Mouse (Mus musculus): Measurements from ENCODE around the gene Erbb2.

DNA sequence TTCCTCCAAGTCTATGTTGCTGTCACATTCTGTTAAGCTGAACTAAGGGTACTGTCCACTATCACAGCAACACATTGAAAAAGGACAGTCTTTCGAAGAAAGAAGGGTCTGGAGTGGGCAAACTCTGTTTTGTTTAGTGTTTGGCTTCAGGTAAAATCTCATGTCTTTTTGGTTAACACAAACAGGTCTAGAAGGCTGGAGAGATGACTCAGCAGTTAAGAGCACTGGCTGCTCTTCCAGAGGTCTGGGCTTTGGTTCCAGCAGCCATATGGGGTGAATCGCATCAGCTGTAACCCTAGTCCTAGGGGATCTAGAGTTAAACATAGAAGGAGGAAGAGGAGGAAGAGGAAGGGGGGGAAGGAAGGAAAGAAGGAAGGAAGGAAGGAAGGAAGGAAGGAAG, 73.5 kb downstream of the Erbb2 start:
- TF ChIP-seq POLR2A (IDR thresholded peaks at IDR 0.05; ENCODE audit: insufficient read depth, low read depth, low read length) = no peak
- TF ChIP-seq CTCF (IDR thresholded peaks at IDR 0.05; ENCODE audit: insufficient read depth, low read depth, low read length) = no peak

Data from olfactory bulb, adult 2 months (tissue).